Mouse (Mus musculus) adrenal gland, postnatal 4 days (tissue): ENCODE measurements around the gene Gemin8. TPM values are rescaled to one million over a fixed set of nuclear protein-coding genes. Genes with fewer than 3 reads are reported as not detected.

ENCODE experiments used
- DNase-seq, 2 experiments: peaks; one replicate each; pipeline ENCODE4 v3.0.0; 2021 to 2022; ENCODE audit warnings: low spot score in 2 of 2, mixed read lengths in 2 of 2
- total RNA-seq, 2 experiments: library from RNA; stranded (reverse); gene quantifications; 2 replicates each; pipeline ENCODE4 v1.2.3; 2021

Gene Gemin8
- total RNA-seq, 2 experiments from 2014 or later = 9.8 to 16.6 TPM

GRCm38 (mm10) chrX:166226856-166227255, 56.6 kb downstream of the Gemin8 start:
- no peak for DNase-seq

GRCm38 (mm10) chrX:166229750-166230149, 59.5 kb downstream of the Gemin8 start:
- no peak for DNase-seq

GRCm38 (mm10) chrX:166230515-166231267, 60.4 kb downstream of the Gemin8 start:
- DNase-seq = no peak

- DNase-seq = no peak
Measured at GRCm38 (mm10) chrX:166236131-166236530, 65.9 kb downstream of the Gemin8 start.

GRCm38 (mm10) chrX:166238831-166239460, 68.7 kb downstream of the Gemin8 start, which contains the start of gene Gpm6b:
Gpm6b (plus strand) TSS chrX:166238911.
- DNase-seq = peak; percentile 5 to 8

- no peak for DNase-seq
Measured at GRCm38 (mm10) chrX:166239520-166239919, 69.3 kb downstream of the Gemin8 start.

Other genes starting within 250 kb of the Gemin8 start
- 10 to 100 TPM; 17.3 to 28.2 TPM for gene Gpm6b, start 68.5 kb downstream of the Gemin8 start, total RNA-seq